Mouse (Mus musculus): ENCODE results near the gene Iltifb. TPM values are rescaled to one million over a fixed set of nuclear protein-coding genes. Genes with fewer than 3 reads are reported as not detected.
"Not testable (repeated sequence)": the region's sequence is repeated elsewhere in the genome, so short reads cannot be mapped to it uniquely, and the experiment has no call there.

Gene Iltifb
- polyA plus RNA-seq (2012; ENCODE audit: insufficient read depth, insufficient read length, missing spikeins) = not detected in 2 replicates

DNA sequence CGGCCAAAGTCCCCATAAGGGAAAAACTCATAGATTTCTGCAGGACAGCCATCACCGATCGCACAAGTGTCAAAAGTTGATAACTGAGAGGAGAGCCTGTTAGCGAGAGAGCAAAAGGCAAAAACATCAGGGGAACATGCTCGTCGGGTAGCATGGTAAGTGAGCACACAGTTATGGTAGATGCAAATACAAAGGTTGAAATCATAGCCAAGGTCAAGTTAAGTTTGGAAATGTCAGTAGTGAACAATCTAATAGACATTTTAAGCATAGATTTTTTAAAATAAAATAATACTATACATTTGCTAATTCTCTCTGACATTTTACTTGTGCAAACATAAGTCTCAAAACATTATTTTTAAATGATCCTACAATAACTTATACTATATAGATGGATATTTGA, at the start of gene Iltifb:
Iltifb (minus strand) TSS at position 101 of the 400 bp plus-strand sequence.
- TF ChIP-seq CTCF (IDR thresholded peaks at IDR 0.05; ENCODE audit: low read depth, low read length) = no peak
- TF ChIP-seq POLR2A (IDR thresholded peaks at IDR 0.05; ENCODE audit: borderline replicate concordance, low read depth, low read length) = no peak
- Histone ChIP-seq H3K4me3 (ENCODE audit: insufficient read depth, low read length) (no peak within 1 kb of the TSS), H3K27ac (ENCODE audit: insufficient read depth, low read depth, low read length) (no peak within 1 kb of the TSS), H3K4me1 (ENCODE audit: control insufficient read depth, insufficient read depth, low read length) (no peaks in the 10 kb centered on the region)

GRCm38 (mm10) chr10:118343155-118343554, 48.3 kb upstream of the Iltifb start, which contains the start of gene Gm9046:
Gm9046 (minus strand) TSS chr10:118343255.
- not testable (repeated sequence) for H3K4me1 ChIP-seq (ENCODE audit: control insufficient read depth, insufficient read depth, low read length); H3K4me3 ChIP-seq (ENCODE audit: insufficient read depth, low read length); H3K27ac ChIP-seq (ENCODE audit: insufficient read depth, low read depth, low read length)

- not testable (repeated sequence) for H3K4me1 ChIP-seq (ENCODE audit: control insufficient read depth, insufficient read depth, low read length); H3K27ac ChIP-seq (ENCODE audit: insufficient read depth, low read depth, low read length); H3K4me3 ChIP-seq (ENCODE audit: insufficient read depth, low read length)
Measured at GRCm38 (mm10) chr10:118337731-118338130, 42.9 kb upstream of the Iltifb start, which contains the start of gene Gm9045. Gm9045 (minus strand) TSS chr10:118337831.

DNA sequence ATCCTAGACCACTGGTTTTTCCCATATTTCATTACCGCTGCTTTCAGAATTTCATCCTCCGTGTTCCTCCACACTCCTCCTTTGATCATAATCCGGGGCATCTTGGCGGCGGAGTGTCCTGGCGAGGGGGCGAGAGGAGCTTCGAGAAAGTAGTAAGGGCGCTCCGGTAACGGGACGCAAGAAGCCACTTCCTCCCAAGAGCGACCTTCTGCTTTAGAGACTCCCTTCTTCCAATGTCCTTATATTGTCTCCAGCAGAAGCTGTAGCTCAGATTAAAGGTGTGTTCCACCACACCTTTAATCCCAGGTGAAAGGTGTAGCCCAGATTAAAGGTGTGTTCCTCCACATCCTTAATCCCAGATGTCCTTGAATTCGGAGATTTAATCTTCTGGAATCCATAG, 37.5 kb upstream of the Iltifb start, which contains the start of gene Gm9044:
Gm9044 (minus strand) TSS at position 101 of the 400 bp plus-strand sequence.
- H3K27ac ChIP-seq (ENCODE audit: insufficient read depth, low read depth, low read length); H3K4me3 ChIP-seq (ENCODE audit: insufficient read depth, low read length); H3K4me1 ChIP-seq (ENCODE audit: control insufficient read depth, insufficient read depth, low read length): not testable (repeated sequence)

GRCm38 (mm10) chr10:118326869-118327268, 32.0 kb upstream of the Iltifb start, which contains the start of gene Gm9040:
Gm9040 (minus strand) TSS chr10:118326969.
- not testable (repeated sequence) for H3K4me3 ChIP-seq (ENCODE audit: insufficient read depth, low read length); H3K27ac ChIP-seq (ENCODE audit: insufficient read depth, low read depth, low read length); H3K4me1 ChIP-seq (ENCODE audit: control insufficient read depth, insufficient read depth, low read length)

DNA sequence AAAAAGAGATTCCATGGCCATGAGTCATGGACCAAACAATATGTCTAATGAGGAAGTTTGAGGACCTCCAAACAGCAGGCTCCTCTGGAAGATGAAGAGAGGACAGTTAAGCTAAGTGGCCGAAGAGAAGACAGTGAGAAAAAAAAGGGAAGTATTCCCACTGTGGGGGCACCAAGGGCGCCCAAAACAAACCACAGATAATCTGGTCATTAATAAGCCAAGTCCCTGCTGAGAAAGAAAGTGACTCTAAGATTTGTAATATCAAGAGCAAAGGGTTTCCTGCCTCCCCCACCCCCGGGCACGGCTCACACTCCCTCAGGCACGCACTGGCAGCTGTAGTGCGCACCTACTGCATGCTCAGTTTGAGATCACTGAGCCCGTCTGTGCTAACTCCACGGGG, 24.2 kb upstream of the Iltifb start:
- H3K4me1 ChIP-seq (ENCODE audit: control insufficient read depth, insufficient read depth, low read length) = peaks cover 8% of the 10 kb centered on the region

GRCm38 (mm10) chr10:118302133-118302532, 7.3 kb upstream of the Iltifb start:
- H3K4me1 ChIP-seq (ENCODE audit: control insufficient read depth, insufficient read depth, low read length); H3K4me3 ChIP-seq (ENCODE audit: insufficient read depth, low read length); H3K27ac ChIP-seq (ENCODE audit: insufficient read depth, low read depth, low read length): not testable (repeated sequence)

More for the DNA sequence above, 24.2 kb upstream of the Iltifb start:
- Histone ChIP-seq H3K4me3 (ENCODE audit: insufficient read depth, low read length) (no peak overlapping the region), H3K27ac (ENCODE audit: insufficient read depth, low read depth, low read length) (no peak overlapping the region)
- TF ChIP-seq CTCF (IDR thresholded peaks at IDR 0.05; ENCODE audit: low read depth, low read length) (no peak), POLR2A (IDR thresholded peaks at IDR 0.05; ENCODE audit: borderline replicate concordance, low read depth, low read length) (no peak)

- not testable (repeated sequence) for H3K4me3 ChIP-seq (ENCODE audit: insufficient read depth, low read length); H3K27ac ChIP-seq (ENCODE audit: insufficient read depth, low read depth, low read length); H3K4me1 ChIP-seq (ENCODE audit: control insufficient read depth, insufficient read depth, low read length)
Measured at GRCm38 (mm10) chr10:118283016-118283415, 11.8 kb downstream of the Iltifb start.

GRCm38 (mm10) chr10:118282565-118282964, 12.3 kb downstream of the Iltifb start:
- not testable (repeated sequence) for H3K4me1 ChIP-seq (ENCODE audit: control insufficient read depth, insufficient read depth, low read length); H3K27ac ChIP-seq (ENCODE audit: insufficient read depth, low read depth, low read length); H3K4me3 ChIP-seq (ENCODE audit: insufficient read depth, low read length)

GRCm38 (mm10) chr10:118278069-118278468, 16.8 kb downstream of the Iltifb start:
- H3K27ac ChIP-seq (ENCODE audit: insufficient read depth, low read depth, low read length); H3K4me1 ChIP-seq (ENCODE audit: control insufficient read depth, insufficient read depth, low read length); H3K4me3 ChIP-seq (ENCODE audit: insufficient read depth, low read length): not testable (repeated sequence)

- not testable (repeated sequence) for H3K27ac ChIP-seq (ENCODE audit: insufficient read depth, low read depth, low read length); H3K4me1 ChIP-seq (ENCODE audit: control insufficient read depth, insufficient read depth, low read length); H3K4me3 ChIP-seq (ENCODE audit: insufficient read depth, low read length)
Measured at GRCm38 (mm10) chr10:118271416-118271815, 23.4 kb downstream of the Iltifb start.

GRCm38 (mm10) chr10:118268812-118269211, 26.0 kb downstream of the Iltifb start:
- H3K4me1 ChIP-seq (ENCODE audit: control insufficient read depth, insufficient read depth, low read length); H3K4me3 ChIP-seq (ENCODE audit: insufficient read depth, low read length): not testable (repeated sequence)

DNA sequence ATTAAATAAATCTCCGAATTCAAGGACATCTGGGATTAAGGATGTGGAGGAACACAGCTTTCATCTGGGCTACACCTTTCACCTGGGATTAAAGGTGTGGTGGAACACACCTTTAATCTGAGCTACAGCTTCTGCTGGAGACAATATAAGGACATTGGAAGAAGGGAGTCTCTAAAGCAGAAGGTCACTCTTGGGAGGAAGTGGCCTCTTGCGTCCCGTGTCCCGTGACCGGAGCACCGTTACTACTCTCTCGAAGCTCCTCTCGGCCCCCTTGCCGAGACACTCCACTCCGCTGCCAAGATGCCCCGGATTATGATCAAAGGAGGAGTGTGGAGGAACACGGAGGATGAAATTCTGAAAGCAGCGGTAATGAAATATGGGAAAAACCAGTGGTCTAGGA, 36.5 kb downstream of the Iltifb start, which contains the start of gene Gm32802:
Gm32802 (plus strand) TSS at position 301 of the 400 bp plus-strand sequence.
- H3K4me3 ChIP-seq (ENCODE audit: insufficient read depth, low read length); H3K27ac ChIP-seq (ENCODE audit: insufficient read depth, low read depth, low read length); H3K4me1 ChIP-seq (ENCODE audit: control insufficient read depth, insufficient read depth, low read length): not testable (repeated sequence)

More at GRCm38 (mm10) chr10:118268812-118269211, 26.0 kb downstream of the Iltifb start:
- not testable (repeated sequence) for H3K27ac ChIP-seq (ENCODE audit: insufficient read depth, low read depth, low read length)
